Mouse (Mus musculus): ENCODE data around the gene Bmper. TPM values are rescaled to one million over a fixed set of nuclear protein-coding genes. Genes with fewer than 3 reads are reported as not detected.

Gene Bmper
- polyA plus RNA-seq, 1 experiment from 2014 or later: 6.0 TPM

GRCm38 (mm10) chr9:23269087-23269486, 46.2 kb downstream of the Bmper start:
- WGBS: 74% methylated on average over 2 of the region's 2 CpGs
- Histone ChIP-seq H3K4me1 (replicated peaks) (no peaks in the 10 kb centered on the region), H3K36me3 (no peaks in the 10 kb centered on the region), H3K9ac (no peak overlapping the region), H3K9me3 (no peaks in the 10 kb centered on the region), H3K27ac (no peak overlapping the region), H3K4me3 (no peak overlapping the region), H3K4me2 (no peak overlapping the region), H3K27me3 (no peaks in the 10 kb centered on the region)
- no peak for ATAC-seq (ENCODE audit: low FRiP score)

GRCm38 (mm10) chr9:23276244-23276643, 53.4 kb downstream of the Bmper start:
- Histone ChIP-seq H3K9me3 (no peaks in the 10 kb centered on the region), H3K9ac (no peak overlapping the region), H3K36me3 (no peaks in the 10 kb centered on the region), H3K4me1 (replicated peaks) (no peaks in the 10 kb centered on the region), H3K27ac (no peak overlapping the region), H3K4me2 (no peak overlapping the region), H3K27me3 (no peaks in the 10 kb centered on the region), H3K4me3 (no peak overlapping the region)
- ATAC-seq (ENCODE audit: low FRiP score): no peak
- WGBS: 92% methylated on average over 4 of the region's 4 CpGs

- H3K9ac ChIP-seq: no peak overlapping the region
- no peaks in the 10 kb centered on the region for H3K27me3 ChIP-seq
- no peak for ATAC-seq (ENCODE audit: low FRiP score)
- H3K27ac ChIP-seq: no peak overlapping the region
- H3K4me2 ChIP-seq: no peak overlapping the region
- no peak overlapping the region for H3K4me3 ChIP-seq
- WGBS: 87% methylated on average over 4 of the region's 4 CpGs
- H3K4me1 ChIP-seq (replicated peaks): no peaks in the 10 kb centered on the region
- no peaks in the 10 kb centered on the region for H3K9me3 ChIP-seq
- no peaks in the 10 kb centered on the region for H3K36me3 ChIP-seq
These were observed 62.1 kb downstream of the Bmper start for GRCm38 (mm10) chr9:23284940-23285460.

GRCm38 (mm10) chr9:23293574-23293973, 70.7 kb downstream of the Bmper start:
- no peak for ATAC-seq (ENCODE audit: low FRiP score)
- H3K4me3 ChIP-seq: no peak overlapping the region
- H3K36me3 ChIP-seq: no peaks in the 10 kb centered on the region
- no peaks in the 10 kb centered on the region for H3K27me3 ChIP-seq
- no peaks in the 10 kb centered on the region for H3K4me1 ChIP-seq (replicated peaks)
- no peak overlapping the region for H3K9ac ChIP-seq
- no peaks in the 10 kb centered on the region for H3K9me3 ChIP-seq
- 93% methylated on average over 3 of the region's 3 CpGs for WGBS
- no peak overlapping the region for H3K4me2 ChIP-seq
- no peak overlapping the region for H3K27ac ChIP-seq

GRCm38 (mm10) chr9:23295569-23295968, 72.7 kb downstream of the Bmper start:
- H3K36me3 ChIP-seq: no peaks in the 10 kb centered on the region
- H3K4me3 ChIP-seq: no peak overlapping the region
- H3K27me3 ChIP-seq: no peaks in the 10 kb centered on the region
- no peaks in the 10 kb centered on the region for H3K9me3 ChIP-seq
- ATAC-seq (ENCODE audit: low FRiP score): no peak
- no peak overlapping the region for H3K27ac ChIP-seq
- no peak overlapping the region for H3K9ac ChIP-seq
- no peaks in the 10 kb centered on the region for H3K4me1 ChIP-seq (replicated peaks)
- WGBS: 87% methylated on average over 6 of the region's 6 CpGs
- H3K4me2 ChIP-seq: no peak overlapping the region

GRCm38 (mm10) chr9:23297491-23298170, 74.8 kb downstream of the Bmper start:
- no peaks in the 10 kb centered on the region for H3K4me1 ChIP-seq (replicated peaks)
- 83% methylated on average over 8 of the region's 8 CpGs for WGBS
- no peak for ATAC-seq (ENCODE audit: low FRiP score)
- no peaks in the 10 kb centered on the region for H3K27me3 ChIP-seq
- no peaks in the 10 kb centered on the region for H3K9me3 ChIP-seq
- H3K27ac ChIP-seq: no peak overlapping the region
- H3K4me2 ChIP-seq: no peak overlapping the region
- H3K9ac ChIP-seq: no peak overlapping the region
- no peaks in the 10 kb centered on the region for H3K36me3 ChIP-seq
- no peak overlapping the region for H3K4me3 ChIP-seq

- H3K9me3 ChIP-seq: no peaks in the 10 kb centered on the region
- no peaks in the 10 kb centered on the region for H3K36me3 ChIP-seq
- H3K27me3 ChIP-seq: no peaks in the 10 kb centered on the region
- no peak for ATAC-seq (ENCODE audit: low FRiP score)
- H3K4me3 ChIP-seq: no peak overlapping the region
- no peaks in the 10 kb centered on the region for H3K4me1 ChIP-seq (replicated peaks)
- no peak overlapping the region for H3K27ac ChIP-seq
- no peak overlapping the region for H3K9ac ChIP-seq
- H3K4me2 ChIP-seq: no peak overlapping the region
- WGBS: 85% methylated on average over 8 of the region's 8 CpGs
These were observed 77.5 kb downstream of the Bmper start for GRCm38 (mm10) chr9:23300376-23300775.

GRCm38 (mm10) chr9:23305681-23306080, 82.8 kb downstream of the Bmper start:
- Histone ChIP-seq H3K4me1 (replicated peaks) (no peaks in the 10 kb centered on the region), H3K9me3 (no peaks in the 10 kb centered on the region), H3K4me3 (no peak overlapping the region), H3K27me3 (no peaks in the 10 kb centered on the region), H3K9ac (no peak overlapping the region), H3K4me2 (no peak overlapping the region), H3K27ac (no peak overlapping the region), H3K36me3 (no peaks in the 10 kb centered on the region)
- 67% methylated on average over 4 of the region's 4 CpGs for WGBS
- ATAC-seq (ENCODE audit: low FRiP score): no peak

GRCm38 (mm10) chr9:23306226-23306625, 83.3 kb downstream of the Bmper start:
- Histone ChIP-seq H3K27ac (no peak overlapping the region), H3K4me1 (replicated peaks) (no peaks in the 10 kb centered on the region), H3K9me3 (no peaks in the 10 kb centered on the region), H3K9ac (no peak overlapping the region), H3K27me3 (no peaks in the 10 kb centered on the region), H3K36me3 (no peaks in the 10 kb centered on the region), H3K4me2 (no peak overlapping the region), H3K4me3 (no peak overlapping the region)
- 61% methylated on average over 4 of the region's 4 CpGs for WGBS
- no peak for ATAC-seq (ENCODE audit: low FRiP score)

GRCm38 (mm10) chr9:23307835-23308234, 85.0 kb downstream of the Bmper start:
- Histone ChIP-seq H3K9me3 (no peaks in the 10 kb centered on the region), H3K4me3 (no peak overlapping the region), H3K27ac (no peak overlapping the region), H3K9ac (no peak overlapping the region), H3K27me3 (no peaks in the 10 kb centered on the region), H3K36me3 (no peaks in the 10 kb centered on the region), H3K4me2 (no peak overlapping the region), H3K4me1 (replicated peaks) (no peaks in the 10 kb centered on the region)
- 95% methylated on average over 2 of the region's 2 CpGs for WGBS
- no peak for ATAC-seq (ENCODE audit: low FRiP score)

GRCm38 (mm10) chr9:23310953-23311352, 88.1 kb downstream of the Bmper start:
- H3K27me3 ChIP-seq: no peaks in the 10 kb centered on the region
- no peak overlapping the region for H3K4me2 ChIP-seq
- H3K9ac ChIP-seq: no peak overlapping the region
- no peak overlapping the region for H3K4me3 ChIP-seq
- ATAC-seq (ENCODE audit: low FRiP score): no peak
- H3K4me1 ChIP-seq (replicated peaks): no peaks in the 10 kb centered on the region
- 81% methylated on average over 3 of the region's 3 CpGs for WGBS
- H3K9me3 ChIP-seq: no peaks in the 10 kb centered on the region
- no peak overlapping the region for H3K27ac ChIP-seq
- no peaks in the 10 kb centered on the region for H3K36me3 ChIP-seq

- H3K27me3 ChIP-seq: no peaks in the 10 kb centered on the region
- no peak for ATAC-seq (ENCODE audit: low FRiP score)
These were observed 89.1 kb downstream of the Bmper start for GRCm38 (mm10) chr9:23311956-23312355.

GRCm38 (mm10) chr9:23312877-23313276, 90.0 kb downstream of the Bmper start:
- Histone ChIP-seq H3K9me3 (no peaks in the 10 kb centered on the region), H3K36me3 (no peaks in the 10 kb centered on the region), H3K4me1 (replicated peaks) (no peaks in the 10 kb centered on the region), H3K27me3 (no peaks in the 10 kb centered on the region), H3K9ac (no peak overlapping the region), H3K4me2 (no peak overlapping the region), H3K4me3 (no peak overlapping the region), H3K27ac (no peak overlapping the region)
- WGBS: 72% methylated on average over 2 of the region's 2 CpGs
- no peak for ATAC-seq (ENCODE audit: low FRiP score)

More at GRCm38 (mm10) chr9:23311956-23312355, 89.1 kb downstream of the Bmper start:
- no peak overlapping the region for H3K4me2 ChIP-seq
- no peaks in the 10 kb centered on the region for H3K36me3 ChIP-seq
- no peak overlapping the region for H3K27ac ChIP-seq
- no peak overlapping the region for H3K4me3 ChIP-seq
- no peaks in the 10 kb centered on the region for H3K9me3 ChIP-seq
- H3K4me1 ChIP-seq (replicated peaks): no peaks in the 10 kb centered on the region
- H3K9ac ChIP-seq: no peak overlapping the region
